Mouse (Mus musculus): ENCODE data around the gene Muc4.

Muc4 gene

DNA sequence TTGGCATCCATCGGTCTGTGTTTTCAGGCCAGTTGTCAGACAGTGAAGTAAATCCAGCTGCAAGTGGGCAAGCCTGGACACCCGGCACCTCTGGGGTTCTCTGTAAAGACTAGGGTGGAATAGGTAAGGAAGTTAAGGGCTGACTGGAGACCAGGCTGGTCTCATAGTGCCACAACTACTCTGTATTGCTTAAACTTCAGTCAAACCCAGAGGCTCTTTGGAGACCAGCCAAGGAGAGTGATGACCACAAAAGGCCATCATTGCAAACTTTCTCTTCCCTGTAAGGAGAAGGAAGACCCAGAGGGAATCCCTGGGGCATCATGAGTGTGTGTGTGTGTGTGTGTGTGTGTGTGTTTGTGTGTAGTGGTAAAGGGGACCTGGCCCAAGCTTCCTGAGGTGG lies 11.4 kb upstream of the Muc4 start:
- intact Hi-C loops (cut with DNase I): no loop called here

DNA sequence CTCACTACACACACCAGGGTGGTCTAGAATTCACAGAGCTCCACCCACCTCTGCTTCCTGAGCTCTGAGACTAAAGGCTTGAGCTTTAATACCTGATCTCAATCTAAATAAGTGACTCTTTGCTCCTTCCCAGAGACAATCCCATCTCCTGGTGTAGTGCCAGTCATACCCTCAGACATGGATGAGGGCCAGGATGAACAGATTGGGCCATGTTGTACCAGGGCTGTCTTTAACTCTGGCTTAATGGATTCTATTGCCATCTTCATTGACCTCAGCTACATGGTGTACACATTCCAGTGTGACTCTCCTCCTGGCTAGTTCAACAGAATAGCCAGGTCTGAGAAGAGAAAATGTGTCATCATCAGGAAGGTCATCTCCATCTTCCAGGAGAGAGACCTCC lies 9.2 kb upstream of the Muc4 start:
- intact Hi-C loops (cut with DNase I): no loop called here

DNA sequence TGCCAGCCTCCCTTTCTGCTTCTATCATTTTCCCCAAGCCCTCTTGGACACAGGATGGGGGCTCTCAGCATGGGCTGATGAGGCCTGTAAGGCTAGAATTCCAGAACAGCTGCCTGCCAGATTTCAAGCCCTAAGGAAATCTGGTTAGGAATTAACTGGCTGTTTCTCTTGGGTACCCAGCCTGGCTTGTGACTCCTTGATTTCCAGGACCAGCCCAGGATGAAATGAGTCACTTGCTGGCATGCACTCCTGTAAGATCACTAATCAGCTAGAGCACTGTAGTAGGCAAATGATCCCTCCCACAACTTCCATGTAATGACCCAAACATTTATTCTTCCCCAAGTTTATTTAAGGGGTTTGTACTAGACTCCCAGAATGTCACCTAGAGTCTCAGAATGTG lies 7.4 kb upstream of the Muc4 start:
- intact Hi-C loops (cut with DNase I): no loop called here

DNA sequence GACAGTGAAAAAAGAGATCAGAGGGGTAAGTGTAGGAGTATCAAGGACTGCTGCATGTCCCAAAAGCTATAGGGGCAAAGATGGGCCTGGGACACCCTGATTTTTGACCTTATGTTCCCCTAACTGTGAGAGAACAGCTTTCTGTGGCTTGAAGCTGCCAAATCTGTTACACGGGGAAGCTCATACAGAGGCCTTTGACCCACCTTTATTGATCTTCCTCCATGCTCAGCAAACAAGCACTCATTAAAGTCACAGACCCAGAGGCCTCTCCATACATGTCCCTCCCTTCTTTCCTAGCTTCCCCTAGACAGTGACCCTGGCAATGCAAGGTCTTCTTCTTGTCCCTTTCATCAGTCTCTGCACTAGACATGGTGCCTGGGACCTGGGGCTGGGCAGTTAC lies 7.0 kb upstream of the Muc4 start:
- intact Hi-C loops (cut with DNase I): no loop called here

- intact Hi-C loops (cut with DNase I): no loop called here
These were observed 2.5 kb upstream of the Muc4 start for GRCm38 (mm10) chr16:32733213-32733612.

- intact Hi-C loops (cut with DNase I): no loop called here
These were observed 336 bp downstream of the Muc4 start for GRCm38 (mm10) chr16:32736022-32736421.

- intact Hi-C loops (cut with DNase I): no loop called here
These were observed 4.4 kb downstream of the Muc4 start for GRCm38 (mm10) chr16:32740003-32740663.

- intact Hi-C loops (cut with DNase I): no loop called here
These were observed 5.7 kb downstream of the Muc4 start for GRCm38 (mm10) chr16:32741366-32741765.

- intact Hi-C loops (cut with DNase I): no loop called here
These were observed 7.0 kb downstream of the Muc4 start for GRCm38 (mm10) chr16:32742712-32743111.

DNA sequence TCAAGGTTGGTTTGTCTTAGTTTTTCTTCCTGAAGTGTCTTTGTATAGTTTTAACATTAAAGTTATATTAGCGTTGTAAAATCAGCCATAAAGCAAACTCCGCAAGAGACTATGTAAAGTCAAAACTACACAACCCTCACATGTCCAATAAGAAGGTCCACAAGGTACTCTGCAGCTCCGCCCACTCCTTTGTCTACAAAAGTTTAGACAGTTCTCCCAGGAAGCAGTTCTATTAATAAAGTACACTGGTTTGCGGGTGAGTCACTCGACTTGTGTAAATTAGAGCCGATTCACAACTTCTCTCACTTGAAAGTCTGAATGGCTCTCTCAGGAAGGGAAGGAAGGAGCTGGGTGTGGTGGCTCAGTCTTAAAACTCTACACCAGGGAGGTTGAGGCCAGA lies 10.2 kb downstream of the Muc4 start:
- intact Hi-C loops (cut with DNase I): no loop called here

- intact Hi-C loops (cut with DNase I): no loop called here
These were observed 14.8 kb downstream of the Muc4 start for GRCm38 (mm10) chr16:32750242-32751127.

- intact Hi-C loops (cut with DNase I): no loop called here
These were observed 28.9 kb downstream of the Muc4 start for GRCm38 (mm10) chr16:32764550-32764949.

- intact Hi-C loops (cut with DNase I): no loop called here
These were observed 29.3 kb downstream of the Muc4 start for GRCm38 (mm10) chr16:32764961-32765360.

DNA sequence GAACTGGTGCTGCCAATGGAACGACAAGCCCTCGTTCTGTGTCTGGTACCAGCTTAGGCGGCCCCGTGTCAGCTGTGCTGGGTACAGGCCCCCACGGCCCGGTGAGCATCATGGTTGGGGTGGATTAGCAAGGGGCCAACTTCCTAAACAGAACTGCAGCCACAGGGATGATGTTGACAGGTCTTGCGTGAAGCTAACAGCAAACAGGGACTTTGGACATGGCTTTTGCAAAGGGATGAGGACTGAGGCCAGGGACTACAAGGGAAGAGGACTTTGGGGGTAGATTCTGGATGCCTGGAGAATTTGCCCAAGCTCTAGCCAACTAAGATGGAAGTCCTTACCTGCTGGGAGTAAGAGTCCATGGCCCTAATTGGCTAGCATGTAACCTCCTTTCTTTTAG lies 31.2 kb downstream of the Muc4 start:
- intact Hi-C loops (cut with DNase I): no loop called here

DNA sequence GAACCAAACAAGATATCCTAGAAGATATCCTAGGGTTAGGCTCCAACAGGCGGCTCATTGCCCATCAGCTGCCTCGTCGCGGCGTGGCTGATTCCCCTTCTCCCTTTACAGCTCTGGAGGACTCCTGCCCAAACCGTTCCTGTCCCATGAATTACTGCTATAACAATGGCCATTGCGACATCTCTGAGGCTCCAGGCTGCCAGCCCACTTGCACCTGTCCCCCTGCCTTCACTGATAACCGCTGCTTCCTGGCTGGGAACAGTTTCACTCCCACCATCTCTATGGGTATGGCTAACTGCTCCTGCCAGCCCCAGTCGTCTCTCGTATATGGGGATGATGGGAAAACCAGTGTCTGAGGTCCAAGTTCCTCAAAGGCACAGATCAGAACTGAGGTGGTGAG lies 41.0 kb downstream of the Muc4 start:
- intact Hi-C loops (cut with DNase I): no loop called here

DNA sequence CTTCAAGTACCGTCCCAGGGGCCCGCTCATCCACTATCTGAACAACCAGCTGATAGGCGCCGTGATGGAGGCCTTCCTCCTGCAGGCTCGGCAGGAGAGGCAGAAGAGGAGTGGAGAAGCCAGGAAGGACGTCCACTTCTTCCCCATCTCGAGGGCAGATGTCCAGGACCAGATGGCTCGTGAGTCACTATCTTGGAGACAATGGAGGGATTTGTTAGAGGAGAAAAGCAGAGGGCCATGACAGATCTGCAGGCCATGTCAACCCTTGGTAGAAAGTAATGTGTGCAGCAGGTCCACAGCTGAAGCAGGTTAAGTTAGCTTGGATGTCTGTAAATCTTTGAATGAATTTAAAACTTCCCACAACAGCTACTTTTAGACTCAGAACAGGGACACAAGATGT lies 43.3 kb downstream of the Muc4 start:
- intact Hi-C loops (cut with DNase I): no loop called here

GRCm38 (mm10) chr16:32783324-32784062 lies 47.8 kb downstream of the Muc4 start:
- intact Hi-C loops (cut with DNase I): no loop called here

DNA sequence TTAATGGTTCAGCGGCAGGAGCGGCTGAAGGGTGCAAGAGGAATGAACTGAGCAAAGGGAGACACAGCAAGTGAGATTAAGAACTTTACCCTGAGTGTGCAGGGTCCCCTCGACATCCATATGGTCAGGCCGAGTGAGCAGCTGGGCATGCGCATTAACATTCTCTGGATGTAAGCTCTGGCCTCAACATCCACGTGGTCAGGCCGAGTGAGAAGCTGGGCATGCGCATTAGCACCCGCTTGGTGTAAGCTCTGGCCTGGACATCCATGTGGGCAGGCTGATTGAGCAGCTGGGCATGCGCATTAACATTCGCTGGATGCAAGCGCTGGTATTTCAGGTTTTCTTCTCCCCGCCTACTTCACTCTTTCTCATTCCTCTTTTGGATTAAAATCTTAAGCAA lies 49.2 kb downstream of the Muc4 start:
- intact Hi-C loops (cut with DNase I): no loop called here

GRCm38 (mm10) chr16:32790056-32790455 lies 54.4 kb downstream of the Muc4 start:
- intact Hi-C loops (cut with DNase I): no loop called here

GRCm38 (mm10) chr16:32795177-32795576 lies 59.5 kb downstream of the Muc4 start:
- intact Hi-C loops (cut with DNase I): no loop called here

DNA sequence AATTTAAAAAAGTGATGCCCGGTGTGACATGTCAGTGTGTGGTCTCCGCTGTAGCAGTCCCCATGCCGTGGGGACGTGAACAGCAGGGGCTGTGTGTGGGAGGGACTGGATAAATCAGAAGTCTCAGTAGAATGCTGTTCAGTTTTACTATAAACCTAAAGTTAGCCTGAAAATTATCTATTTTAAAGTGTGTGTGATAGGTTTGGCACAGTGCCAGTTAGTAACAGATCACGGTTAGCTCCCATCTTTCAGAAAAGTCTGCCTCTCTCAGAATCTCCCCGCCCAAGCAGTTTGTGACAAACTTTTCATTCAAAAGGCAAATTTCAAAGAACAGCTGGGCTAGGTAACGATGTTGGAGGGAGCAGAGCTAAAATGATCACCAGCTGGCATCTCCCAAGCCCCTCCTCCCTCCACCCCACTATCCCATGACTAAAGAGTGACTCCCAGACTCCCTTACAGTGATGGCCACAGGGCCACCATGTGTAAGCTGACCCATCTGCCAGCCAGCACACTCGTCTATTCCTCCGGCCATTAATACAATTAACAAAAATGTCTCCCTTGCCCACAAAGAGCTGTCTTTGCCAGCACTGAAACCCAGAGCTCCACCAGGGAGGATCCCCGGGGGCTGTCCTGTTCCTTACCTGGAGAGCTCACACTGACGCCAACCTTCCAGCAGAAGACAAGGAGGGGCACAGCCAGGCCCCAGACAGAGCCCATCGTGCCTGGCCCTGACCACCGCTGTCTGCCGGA lies 61.2 kb downstream of the Muc4 start:
- intact Hi-C loops (cut with DNase I): no loop called here

- intact Hi-C loops (cut with DNase I): no loop called here
These were observed 61.7 kb downstream of the Muc4 start, which contains the start of gene Muc20 for GRCm38 (mm10) chr16:32797426-32797689. Muc20 (minus strand) TSS chr16:32797435.
